Mouse (Mus musculus) adrenal gland, adult (tissue): ENCODE measurements around the gene Bmpr1b.

Experiments used
- DNase-seq, 2 experiments: peaks; one replicate each; pipeline ENCODE4 v3.0.0; 2022 to 2023; ENCODE audit warnings: low spot score in 1 of 2; ENCODE audit not compliant: inconsistent age in 2 of 2

Bmpr1b gene

DNA sequence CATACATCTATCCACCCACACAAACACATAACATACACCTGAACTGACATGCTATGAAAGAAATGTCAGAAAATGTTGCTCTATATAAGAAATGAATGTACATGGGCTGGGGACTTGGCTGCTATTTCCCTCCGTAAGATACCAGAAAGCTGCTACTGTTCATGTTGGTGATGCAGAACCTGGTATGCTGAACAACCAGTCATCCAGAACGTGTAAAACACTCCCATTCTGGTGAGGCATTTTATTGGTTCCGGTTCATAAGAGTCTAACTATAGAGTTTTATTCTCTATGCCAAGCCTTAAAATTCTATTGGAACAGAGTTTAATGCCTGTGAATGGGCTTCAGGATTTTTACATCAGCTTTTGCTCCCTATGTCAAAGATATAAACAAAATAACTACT lies 55.0 kb downstream of the Bmpr1b start:
- DNase-seq, result no peak

DNA sequence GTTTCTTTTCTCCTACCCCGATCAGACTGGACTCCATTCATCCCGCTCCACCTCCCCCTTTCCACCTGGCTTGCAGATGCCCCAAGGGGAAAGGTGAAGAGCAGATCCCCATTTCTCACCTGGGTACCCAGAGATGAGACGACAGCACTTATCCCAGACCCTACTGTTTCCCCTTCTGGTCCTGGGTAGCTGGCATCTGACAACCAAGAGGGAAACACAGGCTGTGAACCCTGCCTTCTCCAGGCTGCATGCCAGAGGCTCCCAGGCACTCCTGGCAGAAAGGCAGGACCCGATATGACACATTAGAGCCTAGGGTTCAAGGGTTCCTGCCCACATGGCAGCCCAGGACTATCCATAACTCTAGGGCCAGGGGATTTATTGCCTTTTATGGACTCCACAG lies 56.0 kb downstream of the Bmpr1b start:
- no peak for DNase-seq

DNA sequence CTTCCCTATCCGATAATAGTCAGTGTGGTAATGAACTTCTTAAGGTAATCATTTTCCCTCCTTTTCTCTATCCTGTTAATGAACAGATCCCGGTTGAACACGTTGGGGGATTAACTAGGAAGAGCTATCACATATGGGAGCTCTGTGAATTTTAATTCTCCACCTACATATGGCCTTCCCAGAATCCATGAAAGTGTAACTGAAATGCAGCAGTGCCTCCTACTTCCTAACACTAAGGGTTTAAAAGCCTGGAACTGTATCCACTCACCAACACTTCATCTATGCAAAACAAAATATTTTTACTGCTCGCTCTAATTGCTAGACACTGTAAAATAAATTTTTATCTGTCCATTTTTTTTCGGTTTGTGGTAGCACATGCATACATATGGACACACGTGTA lies 63.0 kb downstream of the Bmpr1b start:
- no peak for DNase-seq

DNA sequence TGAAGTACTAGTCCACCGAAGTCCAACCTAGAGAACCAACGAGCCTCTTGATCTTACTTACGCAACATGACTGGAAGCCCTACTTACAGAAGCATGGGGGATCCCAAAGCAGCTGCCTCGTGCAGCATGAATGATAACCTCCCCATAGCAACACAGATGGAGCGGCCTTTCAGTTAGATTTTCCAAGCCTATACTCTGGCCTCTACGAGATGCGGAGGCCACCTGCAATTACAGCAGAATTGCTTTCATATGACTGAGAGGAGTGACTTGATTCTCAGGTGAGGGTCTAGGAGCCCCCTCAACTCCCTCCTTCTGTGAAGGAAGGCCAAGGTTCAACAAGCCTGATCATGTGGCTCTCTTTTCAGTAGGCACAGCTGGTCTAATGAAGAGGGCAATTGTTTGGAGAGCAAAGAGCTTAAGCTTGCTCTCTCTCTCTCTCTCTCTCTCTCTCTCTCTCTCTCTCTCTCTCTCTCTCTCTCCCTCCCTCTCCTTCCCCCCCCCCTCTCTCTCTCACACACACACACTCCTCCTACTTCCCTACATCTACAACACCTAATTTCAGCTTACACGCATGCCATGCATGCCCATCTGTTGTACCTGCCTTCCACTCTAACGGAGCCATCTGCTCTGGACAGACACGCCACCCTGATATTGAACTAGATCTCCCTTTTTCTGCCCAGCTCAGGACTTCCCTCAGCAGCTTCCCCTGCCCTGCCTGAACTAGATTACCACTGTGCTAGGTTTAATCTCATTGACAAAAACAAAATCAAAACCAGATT lies 65.0 kb downstream of the Bmpr1b start:
- DNase-seq, result no peak

DNA sequence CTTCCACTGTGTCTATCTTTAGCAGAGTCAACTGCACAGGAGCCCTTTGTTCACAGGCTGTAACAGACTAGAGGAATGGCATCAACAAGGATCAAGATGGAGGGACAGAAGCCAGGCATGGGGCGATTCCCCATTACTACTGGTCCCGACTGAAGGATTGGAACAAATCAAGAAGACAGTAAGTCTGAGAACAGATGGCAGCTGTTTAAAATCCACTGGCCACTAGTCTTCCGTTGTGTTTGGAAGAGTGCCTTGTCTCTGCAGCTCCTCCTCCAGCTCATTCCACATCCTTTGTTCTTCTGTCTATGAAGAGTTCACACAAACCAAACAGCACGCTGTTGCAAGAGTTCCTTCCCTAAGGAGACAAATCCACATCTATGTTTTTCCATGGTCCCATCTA lies 65.6 kb downstream of the Bmpr1b start:
- no peak for DNase-seq

DNA sequence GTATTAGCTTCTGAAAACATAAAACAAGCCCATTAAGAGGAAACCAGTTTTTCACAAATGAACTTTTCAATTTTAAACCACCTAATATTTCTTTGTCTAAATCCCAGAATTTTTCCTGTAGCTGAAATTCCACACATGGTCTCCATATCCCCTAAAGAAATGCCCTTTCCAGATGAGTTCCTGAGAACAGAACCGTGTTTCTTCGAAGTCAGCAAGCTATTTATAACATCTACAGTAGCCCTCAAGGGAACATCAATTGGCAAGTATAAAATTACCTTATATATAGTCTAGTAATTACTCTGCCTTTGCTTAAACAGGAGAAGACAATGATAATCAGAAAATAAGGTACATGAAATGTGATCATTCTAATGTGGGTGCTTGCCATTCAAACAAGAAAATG lies 70.1 kb downstream of the Bmpr1b start:
- DNase-seq, result no peak

DNA sequence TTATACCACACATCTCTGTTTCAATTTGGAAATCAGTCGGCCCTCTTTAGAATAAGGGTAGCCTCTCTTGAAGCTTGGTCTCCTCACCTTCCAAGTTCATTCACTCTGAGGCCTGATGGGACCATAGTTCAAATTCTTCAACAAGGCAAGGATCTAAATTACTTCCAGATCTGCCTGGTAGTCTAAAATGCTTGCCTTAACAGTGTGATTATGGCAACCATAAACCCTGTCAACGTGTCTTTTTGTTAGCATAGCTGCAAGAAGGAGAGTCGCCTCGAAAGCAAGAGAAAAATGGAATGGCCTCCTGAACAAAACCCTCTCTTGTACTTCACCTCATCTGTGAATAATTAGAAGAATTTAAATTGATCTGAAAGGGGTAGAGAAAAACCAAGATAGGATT lies 75.2 kb downstream of the Bmpr1b start:
- DNase-seq, result no peak

DNA sequence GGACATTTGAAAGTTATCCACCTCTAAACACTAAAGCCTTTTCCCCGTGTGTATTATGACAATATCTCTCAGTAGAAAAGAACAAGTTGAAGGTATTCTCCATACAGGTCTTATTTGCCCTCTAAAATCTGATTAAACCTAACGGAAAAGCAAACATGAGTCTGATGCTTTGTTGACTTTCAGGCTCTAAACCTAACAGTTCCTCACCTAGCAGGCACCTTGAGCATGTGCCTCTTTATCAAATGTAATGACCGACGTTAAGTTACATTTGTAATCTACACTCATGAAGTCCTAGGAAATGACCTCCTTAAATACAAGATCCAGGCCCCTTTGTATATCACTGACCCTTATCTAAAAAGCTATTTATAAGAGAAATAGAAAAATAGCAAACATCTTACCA lies 79.5 kb downstream of the Bmpr1b start:
- no peak for DNase-seq

DNA sequence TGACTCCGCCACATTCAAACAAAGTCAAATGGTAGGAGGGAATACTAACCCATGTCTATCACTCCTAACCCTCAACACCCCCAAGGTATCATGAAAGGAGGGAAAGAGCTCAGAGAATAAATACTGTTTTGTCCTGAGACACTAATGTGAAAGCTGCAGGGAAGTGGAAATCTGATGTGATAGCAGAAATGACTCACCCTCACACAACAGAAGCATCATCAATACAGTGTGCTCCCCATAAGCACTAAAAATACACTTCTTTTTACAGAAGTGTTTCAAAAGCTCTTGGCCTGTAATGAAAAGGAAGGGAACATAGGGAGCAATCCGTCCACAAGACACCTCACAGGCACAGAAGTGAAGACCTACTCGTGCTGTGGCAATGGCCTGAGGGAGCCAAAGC lies 83.3 kb downstream of the Bmpr1b start:
- no peak for DNase-seq

DNA sequence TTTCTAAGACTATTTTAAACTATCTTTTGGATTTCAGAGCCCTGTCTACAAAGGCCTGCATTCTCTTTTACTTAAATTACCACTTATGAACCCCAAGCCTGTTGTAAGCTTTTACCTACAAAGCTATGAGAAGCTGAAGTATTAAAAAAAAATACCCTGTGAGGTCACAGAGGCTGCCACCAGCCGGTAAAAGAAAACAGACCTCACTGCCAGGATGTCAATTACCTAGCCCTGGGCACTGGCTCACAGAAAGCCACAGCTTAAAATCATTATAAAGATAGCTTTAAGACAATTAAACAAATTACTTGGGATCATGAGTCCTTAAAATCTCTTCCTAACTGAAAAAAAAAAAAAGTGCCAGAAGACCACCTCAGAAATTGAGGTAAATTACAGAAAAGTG lies 85.1 kb downstream of the Bmpr1b start:
- DNase-seq, result no peak

DNA sequence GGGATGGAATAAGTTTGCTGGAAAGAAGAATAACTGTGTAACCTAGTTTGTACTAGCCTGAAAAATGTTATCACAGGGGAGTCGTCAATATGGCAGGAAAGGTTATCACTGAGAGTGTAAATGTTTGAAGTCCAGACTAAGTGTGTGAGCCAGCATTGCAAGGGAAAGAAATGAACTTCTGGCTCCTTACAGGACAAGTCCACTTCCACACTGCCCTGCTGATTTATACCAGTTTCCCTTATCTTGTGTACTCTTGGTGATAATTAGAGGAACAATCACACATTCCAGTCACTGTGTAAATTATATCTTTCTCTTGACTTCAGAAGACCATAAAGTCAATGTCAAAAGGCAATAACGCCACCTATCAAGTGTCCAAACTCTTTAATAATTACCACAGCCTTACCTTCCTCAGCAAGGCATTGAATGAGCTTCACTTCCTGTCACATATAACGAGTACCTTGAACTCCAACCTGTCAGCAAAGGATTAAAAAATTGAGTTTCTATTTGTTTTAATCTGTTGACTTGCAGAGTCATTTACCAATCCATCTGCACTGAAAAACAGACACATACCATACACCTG lies 91.4 kb downstream of the Bmpr1b start:
- no peak for DNase-seq

DNA sequence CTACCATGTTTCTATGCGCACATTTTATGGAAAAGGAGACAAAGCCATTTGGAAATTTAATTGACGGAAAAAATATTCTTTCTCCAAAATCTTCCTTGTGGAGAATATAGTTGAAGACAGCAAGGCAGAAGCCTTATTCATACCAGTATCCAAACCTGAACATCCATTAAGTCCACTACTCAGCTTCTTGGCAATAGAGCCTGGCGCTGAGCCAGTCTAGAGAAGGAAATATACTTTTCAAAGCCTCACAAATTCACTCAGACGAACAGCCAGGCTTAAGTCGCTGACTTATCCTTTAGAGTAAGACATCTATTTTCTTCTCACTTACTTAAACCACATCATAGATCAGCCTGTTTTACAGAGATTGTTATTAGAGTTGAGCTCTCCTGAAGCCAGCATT lies 97.6 kb downstream of the Bmpr1b start:
- no peak for DNase-seq

DNA sequence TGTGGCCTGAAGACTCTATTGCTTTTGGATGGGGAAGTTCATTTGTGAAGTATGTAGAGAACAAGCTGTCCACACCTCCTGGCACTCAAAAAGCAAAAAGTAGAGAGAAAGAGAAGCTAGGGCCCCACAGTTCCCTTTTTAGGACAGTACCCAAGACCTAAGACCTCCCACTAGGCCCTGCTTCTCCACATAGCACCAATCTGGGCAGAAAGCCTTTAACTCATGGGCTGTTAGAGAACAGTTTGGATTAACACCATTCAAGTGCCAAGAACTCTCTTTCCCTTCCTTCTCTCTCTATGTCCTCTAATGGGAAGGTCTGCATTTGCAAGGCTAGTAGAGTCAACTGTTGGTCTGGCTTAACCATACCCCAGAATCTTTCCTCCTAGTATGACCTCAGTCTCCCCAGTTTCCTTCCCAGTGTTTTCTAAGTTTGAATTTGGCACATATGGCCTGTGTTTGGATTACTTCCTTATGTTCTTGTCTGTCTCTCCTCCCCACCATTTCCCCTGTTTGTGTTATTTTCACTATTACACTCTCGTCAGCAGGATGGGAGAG lies 102.4 kb downstream of the Bmpr1b start:
- DNase-seq, result no peak

DNA sequence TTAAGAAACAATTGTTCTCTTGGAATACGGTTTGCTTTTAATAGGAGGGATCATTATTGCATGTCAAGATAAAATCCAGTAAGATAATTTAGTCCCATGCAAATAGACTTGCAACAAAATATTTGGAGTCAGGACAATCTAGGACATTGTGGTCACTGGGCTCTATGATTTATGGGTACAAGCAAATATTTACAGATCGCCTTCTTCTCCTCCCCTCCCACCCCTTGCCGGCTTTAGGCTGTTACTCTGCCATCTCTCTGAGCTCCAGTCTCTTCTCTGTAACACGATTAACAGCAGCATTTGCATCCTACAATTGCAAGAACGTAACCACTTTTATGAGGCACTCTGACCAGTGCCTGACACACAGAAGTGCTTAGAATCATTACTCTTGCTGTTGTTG lies 104.1 kb downstream of the Bmpr1b start:
- DNase-seq, result no peak

DNA sequence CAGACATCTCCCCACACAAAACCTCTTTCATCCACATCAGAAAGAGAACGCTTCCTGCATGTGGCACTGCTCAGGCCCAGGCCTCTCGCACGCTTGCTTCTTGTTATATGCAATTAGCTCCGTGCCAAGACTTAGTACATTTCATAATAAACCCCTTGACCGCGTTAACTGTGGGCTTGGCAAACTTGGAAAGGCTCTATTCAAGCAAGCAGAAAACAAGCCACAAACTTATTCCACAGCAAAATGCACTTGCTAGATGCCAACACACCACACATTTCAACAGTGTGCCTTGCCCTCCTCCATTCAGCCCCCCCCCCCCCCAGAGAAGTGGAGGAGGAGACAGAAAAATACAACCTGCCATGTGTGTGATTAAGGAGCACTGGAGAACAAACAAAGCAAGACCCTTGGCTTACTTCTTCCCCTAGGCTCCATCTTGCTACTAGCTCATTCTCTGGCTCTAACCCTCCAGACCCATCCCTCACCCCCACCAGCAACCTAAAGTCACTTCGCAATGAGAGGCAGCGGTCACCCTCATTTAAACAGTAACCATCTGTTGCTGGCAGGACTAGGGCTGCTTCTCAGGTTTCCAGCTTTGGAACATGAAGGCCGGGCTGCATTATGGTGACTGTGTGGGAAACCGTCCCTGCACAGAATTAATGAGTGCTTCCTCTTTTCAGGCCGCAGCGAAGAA lies 105.5 kb downstream of the Bmpr1b start:
- no peak for DNase-seq

DNA sequence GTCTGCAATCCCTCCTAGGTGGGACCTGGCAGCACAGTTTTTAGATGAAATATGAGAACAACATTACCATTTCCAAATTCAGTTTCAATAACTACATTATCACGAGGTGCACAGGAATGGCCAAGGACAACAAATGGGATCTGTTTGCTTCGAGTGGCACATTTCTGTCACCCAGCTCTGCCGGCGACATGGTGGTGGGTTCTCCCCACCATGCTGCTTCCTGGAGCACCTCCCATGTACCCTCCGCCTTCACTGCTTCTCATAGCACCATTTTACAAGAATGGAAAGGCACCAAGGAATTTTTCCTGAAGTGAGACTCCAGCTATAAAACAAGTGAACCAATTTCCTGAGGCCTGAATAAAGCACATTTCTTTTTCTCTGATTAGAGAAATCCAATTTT lies 108.0 kb downstream of the Bmpr1b start:
- no peak for DNase-seq

DNA sequence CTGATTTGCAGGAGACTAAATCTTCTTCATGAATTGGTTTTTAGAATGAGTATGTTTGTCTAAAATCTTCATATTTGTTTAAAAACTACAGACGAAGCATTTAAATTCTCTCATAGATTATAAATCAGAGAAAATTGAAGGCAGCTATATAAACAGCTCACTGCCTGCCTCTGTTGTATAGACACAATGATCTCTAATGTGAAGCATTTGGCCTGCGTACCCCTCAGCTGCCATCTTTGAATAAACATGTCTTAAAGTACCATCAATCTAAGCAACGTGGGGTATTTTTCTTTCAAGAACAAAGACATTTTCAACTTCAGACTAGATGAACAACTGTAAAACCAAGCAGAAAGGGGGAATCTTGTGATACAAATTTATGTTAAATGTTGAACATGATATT lies 109.3 kb downstream of the Bmpr1b start:
- DNase-seq, result no peak

DNA sequence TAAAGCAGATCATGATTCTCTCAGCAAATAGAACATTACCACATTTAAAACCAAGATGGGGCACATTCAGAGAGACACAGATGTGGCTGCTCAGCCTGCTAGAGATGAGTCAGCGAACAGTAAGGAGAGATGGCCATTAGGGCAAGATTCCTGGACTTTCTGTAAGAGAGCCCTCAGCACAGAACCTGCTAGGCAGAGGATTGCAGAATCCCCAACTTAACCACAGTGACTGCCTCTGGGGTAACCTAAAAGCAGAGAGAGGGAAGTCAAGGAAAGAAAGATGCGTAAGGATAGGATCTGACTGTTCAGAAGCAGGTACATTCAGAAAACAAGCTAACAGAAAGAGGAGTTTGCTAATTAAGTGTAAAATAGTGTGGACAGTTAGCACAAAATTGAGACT lies 118.5 kb downstream of the Bmpr1b start:
- DNase-seq, result no peak

DNA sequence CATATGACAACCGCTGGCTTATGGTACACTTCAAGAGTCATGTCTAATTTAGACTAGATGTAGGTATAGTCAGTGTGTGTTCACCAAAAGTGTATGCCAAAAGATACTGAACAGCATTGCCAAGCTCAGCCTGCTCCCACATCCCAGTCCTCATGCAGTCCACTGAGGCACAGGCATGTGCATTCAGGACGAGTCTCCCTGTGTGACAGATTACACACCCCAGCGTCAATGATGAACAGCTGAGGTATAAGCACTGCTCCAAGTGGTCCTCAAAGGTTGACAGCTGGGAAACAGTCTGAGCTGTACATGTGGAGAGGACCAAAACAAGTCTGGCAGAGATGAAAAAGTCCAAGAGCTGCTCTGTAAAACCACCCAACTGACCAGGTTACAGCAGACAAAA lies 119.6 kb downstream of the Bmpr1b start:
- no peak for DNase-seq

DNA sequence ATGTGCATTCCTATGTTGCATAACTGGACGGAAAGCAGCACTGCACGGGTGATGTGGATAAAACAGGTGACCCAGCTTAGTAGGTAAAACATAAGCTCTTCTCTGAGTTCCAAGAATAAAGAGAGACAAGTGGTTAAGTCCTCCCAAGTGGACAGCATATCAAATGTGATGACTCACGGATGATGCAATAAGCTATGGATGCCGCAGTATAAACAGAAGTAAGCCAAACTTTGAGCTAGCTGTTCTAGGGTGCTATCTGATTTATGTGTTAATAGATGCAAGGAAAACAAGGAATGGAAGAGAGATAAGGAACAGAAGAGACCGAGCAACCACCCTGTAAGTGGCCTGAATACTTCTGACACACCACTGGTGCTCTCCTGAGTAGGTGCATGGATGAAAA lies 120.1 kb downstream of the Bmpr1b start:
- no peak for DNase-seq

DNA sequence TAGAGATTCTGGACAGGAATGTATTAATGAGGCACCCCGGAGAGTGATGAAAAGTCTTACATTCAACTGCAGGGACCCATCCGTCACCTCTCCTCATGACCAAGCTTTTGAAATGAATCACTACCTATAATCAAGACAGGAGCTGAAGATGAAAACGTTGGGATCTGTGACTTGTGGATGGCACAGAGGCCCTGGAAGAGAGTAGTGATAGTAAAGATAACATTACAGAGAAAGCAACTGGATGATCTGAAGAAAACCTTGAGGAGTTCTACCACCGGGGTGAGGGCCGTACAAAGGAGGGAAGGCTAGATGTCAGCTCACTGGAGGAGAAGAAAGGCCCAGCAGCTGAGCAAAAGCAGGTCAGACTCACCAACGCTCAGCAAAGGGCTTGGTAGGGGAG lies 120.7 kb downstream of the Bmpr1b start:
- no peak for DNase-seq

DNA sequence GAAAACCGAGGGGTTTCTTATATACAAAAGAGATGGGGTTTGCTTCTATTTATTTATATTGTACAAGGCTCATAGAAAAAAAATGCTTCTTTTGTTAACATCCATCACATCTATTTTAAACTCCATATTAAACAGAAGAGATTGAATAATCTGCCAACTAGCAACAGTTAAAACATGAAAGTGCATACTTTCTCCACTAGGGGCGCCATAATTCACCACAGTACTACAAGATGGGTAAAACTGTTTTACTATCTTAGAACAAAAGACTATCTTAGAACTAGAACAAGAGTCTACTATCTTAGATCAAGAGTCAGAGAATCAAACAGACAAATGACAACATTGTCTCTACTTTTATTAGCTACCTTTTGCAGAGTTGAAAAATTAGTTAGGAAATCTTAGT lies 125.8 kb downstream of the Bmpr1b start:
- peak in 1 of 2 experiments; percentile 37 for DNase-seq
